Mouse (Mus musculus) T-helper 17 cell (primary cell): ENCODE measurements around the gene Adcy7.

Experiments
- in situ Hi-C, 2 experiments: fragments of 300-600 bp; cut with MboI, MseI; formaldehyde crosslinking; loops; 1 replicate in 1 of 2; 2 replicates in 1 of 2; pipeline ENCODE4 v1.15.1; 2025; ENCODE audit warnings: high pct_unique_total_duplicates in 2 of 2

Gene Adcy7

DNA sequence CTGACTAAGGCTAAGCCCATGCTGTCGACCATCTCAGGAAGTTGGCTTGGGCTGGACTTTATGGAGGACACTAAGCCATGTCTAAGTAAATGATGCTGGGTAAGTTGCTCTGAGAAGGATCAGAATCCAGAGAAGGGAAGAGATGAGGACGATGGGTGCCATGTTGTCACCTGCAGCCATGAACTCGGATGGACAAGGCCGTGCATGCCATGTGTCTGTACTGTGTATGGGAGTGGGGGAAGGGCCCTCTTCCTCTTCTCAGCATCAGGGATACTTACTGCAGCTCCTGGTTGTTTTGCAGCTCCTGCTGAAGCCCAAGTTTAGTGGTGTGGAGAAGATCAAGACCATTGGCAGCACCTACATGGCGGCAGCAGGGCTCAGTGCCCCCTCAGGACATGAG, 53.6 kb downstream of the Adcy7 start:
- in situ Hi-C loops: no loop called here

- in situ Hi-C loops: no loop called here
These were observed 54.1 kb downstream of the Adcy7 start for GRCm38 (mm10) chr8:88326328-88326727.

GRCm38 (mm10) chr8:88328689-88329088, 56.5 kb downstream of the Adcy7 start:
- in situ Hi-C loops: no loop called here

DNA sequence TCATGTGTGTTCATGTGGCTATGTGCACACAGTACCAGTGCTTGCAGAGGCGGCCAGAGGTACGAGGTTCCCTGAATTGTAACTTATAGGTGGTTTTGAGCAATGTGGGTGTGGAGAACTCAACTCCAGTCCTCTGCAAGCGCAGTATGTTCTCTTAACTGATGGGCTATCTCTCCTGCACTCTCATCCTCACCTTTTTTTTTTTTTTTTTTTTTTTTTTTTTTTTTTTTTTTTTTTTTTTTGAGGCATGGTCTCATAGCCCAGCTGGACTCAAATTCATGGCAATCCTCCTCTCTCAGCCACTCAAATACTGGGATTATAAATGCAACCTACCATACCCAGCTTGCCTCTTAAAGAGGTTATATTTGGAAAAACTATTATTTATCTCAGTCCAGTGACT, 58.6 kb downstream of the Adcy7 start:
- in situ Hi-C loops: no loop called here

DNA sequence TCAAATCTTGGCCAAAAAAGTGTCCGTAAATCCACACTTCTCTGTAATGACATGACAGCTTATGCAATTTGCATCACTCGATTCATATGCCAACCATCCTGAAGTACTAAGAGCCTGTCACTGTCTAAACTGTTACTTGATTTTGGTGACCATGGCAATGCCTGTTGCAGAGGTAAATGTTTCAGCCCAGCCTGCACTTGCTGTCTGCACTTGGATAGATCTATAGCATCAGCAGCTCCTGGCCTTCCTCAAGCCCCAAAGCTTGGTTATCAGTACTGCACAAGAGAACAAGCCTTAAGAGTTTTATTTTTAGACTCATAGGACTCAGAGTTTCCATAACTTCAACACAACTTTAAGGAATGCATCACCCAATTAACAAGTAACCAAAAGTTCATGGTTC, 62.2 kb downstream of the Adcy7 start:
- in situ Hi-C loops: no loop called here

DNA sequence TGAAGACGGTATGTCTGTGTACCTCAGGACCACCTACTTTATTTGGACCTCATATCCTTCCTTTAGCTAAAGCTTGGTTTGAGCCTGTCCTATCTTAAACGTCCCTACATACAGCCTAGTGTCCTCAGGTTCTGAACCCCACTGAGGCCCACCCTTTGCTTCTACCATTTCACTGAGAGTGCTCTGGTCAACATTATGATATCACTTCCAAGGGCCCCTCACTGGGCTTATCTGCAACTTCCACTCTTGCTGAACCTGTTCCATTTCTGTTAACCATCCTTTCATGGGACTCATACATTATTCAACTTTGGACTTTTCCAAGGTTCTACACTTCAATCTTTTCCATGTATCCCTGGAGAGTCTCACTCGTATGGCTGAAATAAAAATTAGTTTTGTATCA, 62.8 kb downstream of the Adcy7 start:
- in situ Hi-C loops: no loop called here

DNA sequence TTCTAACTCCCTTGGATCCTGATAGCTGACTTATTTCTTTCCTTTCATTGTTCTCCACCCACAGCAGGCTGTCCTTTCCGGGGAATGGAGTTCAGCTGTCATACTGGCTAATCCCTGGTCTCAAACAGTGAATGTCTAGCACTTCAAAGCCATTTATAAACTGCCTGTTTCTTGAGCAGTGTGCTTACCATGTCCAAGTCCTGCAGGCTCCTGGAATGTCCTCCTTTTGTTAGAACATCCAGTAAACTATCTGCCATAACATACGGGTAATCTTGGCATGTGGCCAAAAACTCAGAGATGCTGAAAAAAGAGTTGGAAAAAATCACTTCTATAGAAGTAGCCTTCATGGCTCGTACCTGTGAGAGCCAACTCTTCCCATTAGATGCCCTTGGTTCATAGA, 67.0 kb downstream of the Adcy7 start:
- in situ Hi-C loops: no loop called here

DNA sequence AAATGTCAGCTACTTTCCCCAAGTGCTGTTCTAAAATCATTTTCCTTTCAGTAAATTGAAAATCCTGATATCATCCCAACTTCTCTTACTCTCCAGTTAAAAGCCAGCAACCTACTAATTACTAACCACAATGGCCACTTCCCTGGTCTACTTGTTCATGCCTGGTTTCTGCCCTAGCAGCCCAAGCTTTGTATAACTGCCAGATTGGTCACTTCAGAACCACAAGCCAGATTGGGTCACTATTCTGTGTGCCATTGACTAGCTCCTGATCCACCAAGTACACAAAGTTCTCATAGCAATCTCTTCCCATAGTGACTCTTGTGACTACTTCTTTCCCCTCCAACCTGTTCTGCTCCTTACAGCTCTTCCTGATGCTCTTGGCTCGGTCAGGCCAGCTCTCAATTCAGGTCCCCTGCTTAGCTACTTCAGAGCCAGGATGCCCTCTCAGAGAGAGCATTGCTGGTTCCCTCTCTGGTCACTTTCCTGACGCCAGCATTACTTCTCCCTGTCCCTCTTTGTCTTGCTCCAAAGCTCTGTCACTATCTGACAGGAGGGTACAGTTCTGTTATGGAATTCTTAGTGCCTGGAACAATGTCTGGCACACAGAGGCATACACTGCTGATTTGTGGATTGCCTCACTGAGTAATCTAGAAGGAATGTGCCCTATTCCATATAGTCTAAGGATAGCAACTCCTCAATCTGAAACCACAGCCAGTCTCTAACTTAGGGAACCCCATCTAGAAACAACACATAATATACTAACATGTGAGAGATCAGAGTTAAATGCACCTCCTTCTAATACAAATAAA, 67.9 kb downstream of the Adcy7 start:
- in situ Hi-C loops: no loop called here

- in situ Hi-C loops: no loop called here
These were observed 69.8 kb downstream of the Adcy7 start for GRCm38 (mm10) chr8:88342026-88342425.

GRCm38 (mm10) chr8:88349046-88349445, 76.8 kb downstream of the Adcy7 start:
- in situ Hi-C loops: no loop called here

- in situ Hi-C loops: loop anchor here in 1 of 2 experiments (5.0 kb wide), 1 partner anchor 85 kb away; the partner anchor contains the start of gene Adcy7
These were observed 85.2 kb downstream of the Adcy7 start for GRCm38 (mm10) chr8:88357226-88357933.

- in situ Hi-C loops: loop anchor here in 1 of 2 experiments (5.0 kb wide), 1 partner anchor 86 kb away; the partner anchor contains the start of gene Adcy7
These were observed 85.7 kb downstream of the Adcy7 start for GRCm38 (mm10) chr8:88357946-88358345.

DNA sequence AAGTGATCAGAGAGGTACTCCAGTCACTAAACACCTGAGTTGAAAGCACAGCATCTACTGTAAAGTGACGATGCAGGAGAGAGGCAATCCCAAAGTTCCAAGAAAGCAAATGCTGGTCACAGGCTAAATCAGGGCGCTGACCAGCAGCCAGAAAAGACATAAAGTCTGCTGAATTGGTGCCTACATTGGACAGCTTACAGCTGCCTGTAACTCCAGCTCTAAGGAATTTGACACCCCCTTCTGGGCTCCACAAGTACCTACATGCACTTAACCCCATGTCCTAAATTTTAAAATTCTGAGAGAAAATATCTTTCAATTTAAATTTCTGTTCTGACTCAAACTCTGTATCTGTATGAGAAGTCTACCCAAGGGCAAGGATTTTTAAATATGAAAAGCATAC, 87.8 kb downstream of the Adcy7 start:
- in situ Hi-C loops: loop anchor here in 1 of 2 experiments (5.0 to 10.0 kb wide), 2 partner anchors 88 to 265 kb away; partner anchors contain the start of gene Adcy7

- in situ Hi-C loops: loop anchor here in 1 of 2 experiments (10.0 kb wide), 1 partner anchor 264 kb away; no protein-coding TSS in a partner anchor
These were observed 89.0 kb downstream of the Adcy7 start for GRCm38 (mm10) chr8:88361044-88361707.

- in situ Hi-C loops: loop anchor here in 1 of 2 experiments (10.0 kb wide), 1 partner anchor 263 kb away; no protein-coding TSS in a partner anchor
These were observed 89.7 kb downstream of the Adcy7 start, which contains the start of gene Brd7 for GRCm38 (mm10) chr8:88361708-88362428. Gene Brd7, minus strand, starts transcription at chr8:88362194.

GRCm38 (mm10) chr8:88362446-88363150, 90.4 kb downstream of the Adcy7 start:
- in situ Hi-C loops: loop anchor here in 1 of 2 experiments (10.0 kb wide), 1 partner anchor 262 kb away; no protein-coding TSS in a partner anchor

GRCm38 (mm10) chr8:88369221-88369620, 97.0 kb downstream of the Adcy7 start:
- in situ Hi-C loops: loop anchor here in 1 of 2 experiments (10.0 kb wide), 1 partner anchor 256 kb away; no protein-coding TSS in a partner anchor

DNA sequence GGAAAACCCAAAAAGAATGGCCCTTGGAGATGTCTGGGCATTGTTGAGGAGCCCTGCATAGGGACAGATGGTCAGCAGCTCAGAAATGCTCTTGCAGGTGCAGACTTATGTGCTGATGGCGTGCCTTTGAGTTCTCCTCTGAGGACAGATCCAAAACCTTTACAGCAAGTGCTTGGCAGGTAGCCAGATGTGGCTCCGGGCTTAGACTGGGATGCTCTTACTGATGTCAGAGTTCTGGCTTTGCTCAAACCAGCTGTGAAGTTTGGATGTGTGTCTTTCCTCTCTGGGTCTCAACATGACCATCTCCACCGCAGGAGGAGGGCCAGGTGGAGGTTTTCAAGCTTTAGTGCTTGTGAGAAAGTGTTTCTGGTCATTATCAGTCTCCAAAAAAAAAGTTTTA, 97.6 kb downstream of the Adcy7 start:
- in situ Hi-C loops: loop anchor here in 1 of 2 experiments (10.0 kb wide), 1 partner anchor 255 kb away; no protein-coding TSS in a partner anchor

GRCm38 (mm10) chr8:88371522-88371921, 99.3 kb downstream of the Adcy7 start:
- in situ Hi-C loops: no loop called here
